Mouse (Mus musculus): ENCODE data around the gene Gtf3c1. TPM values are rescaled to one million over a fixed set of nuclear protein-coding genes. Genes with fewer than 3 reads are reported as not detected.
A peak's percentile ranks its signal among the peaks of the same experiment; 100 is the strongest.

The Gtf3c1 gene
- polyA plus RNA-seq, 1 experiment = 97.0 TPM

DNA sequence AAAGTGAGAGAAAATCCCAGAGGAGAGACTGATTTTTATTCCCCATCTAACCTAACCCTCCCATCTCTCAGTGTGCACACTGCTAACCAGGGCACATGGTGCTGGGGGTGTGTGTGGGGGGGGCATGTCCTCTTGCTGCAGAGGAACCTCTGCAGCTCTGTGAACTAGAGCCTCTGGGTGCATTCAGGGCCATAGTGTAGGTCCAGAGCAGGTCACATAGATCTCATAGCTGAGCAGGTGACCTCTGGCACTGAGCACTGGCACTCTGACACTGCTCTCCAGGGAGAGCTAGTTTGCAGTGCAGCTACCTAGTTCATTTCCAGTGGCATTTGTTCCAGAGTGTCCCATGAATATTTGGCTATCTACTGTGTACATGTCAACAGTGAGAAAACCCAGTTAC, 24.1 kb upstream of the Gtf3c1 start:
- TF ChIP-seq POLR2A (IDR thresholded peaks at IDR 0.05; ENCODE audit: control insufficient read depth, extremely low read depth, insufficient read depth, low read length, poor library complexity) (no peak), CTCF (IDR thresholded peaks at IDR 0.05; ENCODE audit: borderline replicate concordance, control insufficient read depth, extremely low read depth, insufficient read depth, low read length, poor library complexity) (no peak)
- H3K27me3 ChIP-seq (ENCODE audit: control insufficient read depth, insufficient read depth, low read length) = no peaks in the 10 kb centered on the region
- H3K27ac ChIP-seq (ENCODE audit: control insufficient read depth, insufficient read depth, low read length) = no peak overlapping the region
- H3K4me1 ChIP-seq (replicated peaks; ENCODE audit: control insufficient read depth, insufficient read depth, low read length) = no peaks in the 10 kb centered on the region
- no peak overlapping the region for H3K4me3 ChIP-seq (ENCODE audit: control insufficient read depth, insufficient read depth, low read length)
- no peaks in the 10 kb centered on the region for H3K36me3 ChIP-seq (ENCODE audit: control insufficient read depth, insufficient read depth, low read length)
- no peak for DNase-seq

DNA sequence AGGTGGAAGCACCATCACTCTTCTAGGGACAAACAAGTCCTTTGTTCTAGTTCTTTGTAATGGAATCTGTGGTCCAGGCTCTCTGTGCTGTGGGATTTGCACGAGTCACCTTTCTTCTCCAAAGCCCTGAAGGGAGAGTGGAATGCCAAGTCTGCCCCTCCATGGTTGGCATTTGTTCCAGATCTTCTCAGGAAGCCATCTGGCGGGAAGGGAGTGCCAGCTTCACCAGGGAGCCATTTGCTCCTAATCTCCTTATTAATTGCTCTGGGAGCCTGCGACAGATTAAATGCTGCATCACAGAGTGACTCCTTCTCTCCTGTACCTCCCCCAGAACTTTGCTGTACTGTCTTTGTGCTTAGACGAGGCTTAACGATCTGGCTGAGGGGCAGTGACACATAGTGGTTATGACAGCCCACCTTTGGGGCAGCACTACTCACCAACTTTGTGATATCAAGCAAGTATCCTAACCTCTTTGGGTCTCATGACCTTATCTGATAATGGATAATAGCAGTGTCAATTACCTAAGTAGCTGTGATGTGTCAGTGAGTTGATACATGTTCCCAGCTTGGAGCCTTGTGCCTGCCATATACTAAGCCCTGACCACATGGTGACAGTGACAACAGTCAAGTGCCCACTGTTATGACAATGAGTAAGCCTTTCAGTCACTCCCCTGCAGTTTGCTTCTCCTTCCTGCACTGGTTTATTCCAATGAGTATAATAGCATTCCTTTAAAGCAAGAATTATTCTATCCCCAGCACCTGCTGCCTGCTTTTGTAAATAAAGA, 15.8 kb upstream of the Gtf3c1 start:
- no peak for DNase-seq
- WGBS = 87% methylated on average over 5 of the region's 5 CpGs
- no peak for TF ChIP-seq CTCF (IDR thresholded peaks at IDR 0.05; ENCODE audit: borderline replicate concordance, control insufficient read depth, extremely low read depth, insufficient read depth, low read length, poor library complexity)
- no peak for TF ChIP-seq POLR2A (IDR thresholded peaks at IDR 0.05; ENCODE audit: control insufficient read depth, extremely low read depth, insufficient read depth, low read length, poor library complexity)
- Histone ChIP-seq H3K36me3 (ENCODE audit: control insufficient read depth, insufficient read depth, low read length) (no peaks in the 10 kb centered on the region), H3K27me3 (ENCODE audit: control insufficient read depth, insufficient read depth, low read length) (no peaks in the 10 kb centered on the region), H3K4me1 (replicated peaks; ENCODE audit: control insufficient read depth, insufficient read depth, low read length) (no peaks in the 10 kb centered on the region), H3K27ac (ENCODE audit: control insufficient read depth, insufficient read depth, low read length) (no peak overlapping the region), H3K4me3 (ENCODE audit: control insufficient read depth, insufficient read depth, low read length) (no peak overlapping the region)

DNA sequence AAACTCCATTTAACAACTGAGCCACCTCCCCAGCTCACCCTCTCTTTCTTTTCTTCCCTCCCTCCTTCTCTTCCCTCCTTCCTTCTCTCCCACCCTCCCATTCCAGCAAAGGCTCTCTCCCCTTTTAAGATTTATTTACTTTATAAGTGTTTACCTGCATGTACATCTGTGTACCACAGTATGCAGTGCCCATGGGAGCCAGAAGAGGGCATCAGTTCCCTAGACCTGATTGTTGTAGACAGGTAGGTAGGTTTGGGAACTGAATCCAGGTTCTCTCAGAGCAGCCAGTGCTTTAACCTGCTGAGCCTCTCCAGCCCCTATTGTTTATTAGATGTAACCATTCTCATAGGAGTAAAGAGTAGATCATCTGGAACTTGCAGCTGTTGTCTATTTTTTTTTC, 14.5 kb upstream of the Gtf3c1 start:
- peak; percentile 17 for DNase-seq
- Histone ChIP-seq H3K4me3 (ENCODE audit: control insufficient read depth, insufficient read depth, low read length) (no peak overlapping the region), H3K27ac (ENCODE audit: control insufficient read depth, insufficient read depth, low read length) (no peak overlapping the region), H3K36me3 (ENCODE audit: control insufficient read depth, insufficient read depth, low read length) (no peaks in the 10 kb centered on the region), H3K27me3 (ENCODE audit: control insufficient read depth, insufficient read depth, low read length) (no peaks in the 10 kb centered on the region), H3K4me1 (replicated peaks; ENCODE audit: control insufficient read depth, insufficient read depth, low read length) (no peaks in the 10 kb centered on the region)
- no peak for TF ChIP-seq CTCF (IDR thresholded peaks at IDR 0.05; ENCODE audit: borderline replicate concordance, control insufficient read depth, extremely low read depth, insufficient read depth, low read length, poor library complexity)
- no peak for TF ChIP-seq POLR2A (IDR thresholded peaks at IDR 0.05; ENCODE audit: control insufficient read depth, extremely low read depth, insufficient read depth, low read length, poor library complexity)

DNA sequence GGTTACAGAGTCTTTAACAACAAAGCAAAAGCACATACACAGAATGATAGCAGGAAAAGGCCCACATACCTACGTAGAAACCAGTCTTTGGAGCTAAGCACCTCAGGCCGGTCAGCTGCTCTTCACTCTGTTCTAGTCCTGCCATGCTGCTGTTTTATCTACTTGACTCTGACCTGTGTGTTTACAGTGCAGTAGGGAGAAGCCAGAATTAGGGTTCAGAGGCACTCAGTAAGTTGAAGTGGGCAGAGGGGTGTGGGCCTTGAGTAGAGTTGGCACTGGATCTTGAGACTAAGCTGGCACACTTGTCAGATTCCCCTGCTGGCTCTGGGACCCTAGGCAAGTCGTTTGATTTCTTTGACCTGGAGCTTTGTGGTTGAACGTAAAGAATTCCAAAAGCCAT, 13.5 kb upstream of the Gtf3c1 start:
- H3K36me3 ChIP-seq (ENCODE audit: control insufficient read depth, insufficient read depth, low read length) = no peaks in the 10 kb centered on the region
- no peak for TF ChIP-seq POLR2A (IDR thresholded peaks at IDR 0.05; ENCODE audit: control insufficient read depth, extremely low read depth, insufficient read depth, low read length, poor library complexity)
- TF ChIP-seq CTCF (IDR thresholded peaks at IDR 0.05; ENCODE audit: borderline replicate concordance, control insufficient read depth, extremely low read depth, insufficient read depth, low read length, poor library complexity) = no peak
- no peak for DNase-seq
- no peaks in the 10 kb centered on the region for H3K27me3 ChIP-seq (ENCODE audit: control insufficient read depth, insufficient read depth, low read length)
- no peak overlapping the region for H3K27ac ChIP-seq (ENCODE audit: control insufficient read depth, insufficient read depth, low read length)
- WGBS = 92% methylated on average over 4 of the region's 4 CpGs
- no peaks in the 10 kb centered on the region for H3K4me1 ChIP-seq (replicated peaks; ENCODE audit: control insufficient read depth, insufficient read depth, low read length)
- H3K4me3 ChIP-seq (ENCODE audit: control insufficient read depth, insufficient read depth, low read length) = no peak overlapping the region

DNA sequence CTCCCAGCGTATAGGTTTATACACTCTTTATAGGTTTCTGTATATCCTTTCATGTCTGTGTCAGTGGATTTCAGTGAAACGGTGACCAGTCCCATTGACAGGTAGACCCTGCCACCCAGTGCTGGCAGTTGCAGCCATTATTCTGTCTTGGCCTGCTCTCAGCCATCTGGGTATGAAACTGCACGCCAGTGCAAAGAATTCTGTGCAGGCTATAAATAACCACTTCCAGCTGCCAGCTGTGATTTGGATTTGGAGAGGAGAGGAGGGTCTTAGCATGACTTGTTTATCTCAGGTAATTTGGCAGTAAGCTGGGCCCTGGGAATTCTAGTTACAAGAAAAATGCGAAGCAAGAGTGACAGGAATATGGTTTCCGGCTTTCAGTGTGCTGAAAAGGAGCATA, 12.8 kb upstream of the Gtf3c1 start:
- H3K4me1 ChIP-seq (replicated peaks; ENCODE audit: control insufficient read depth, insufficient read depth, low read length) = no peaks in the 10 kb centered on the region
- no peaks in the 10 kb centered on the region for H3K27me3 ChIP-seq (ENCODE audit: control insufficient read depth, insufficient read depth, low read length)
- 87% methylated on average over 5 of the region's 5 CpGs for WGBS
- no peak overlapping the region for H3K4me3 ChIP-seq (ENCODE audit: control insufficient read depth, insufficient read depth, low read length)
- DNase-seq = no peak
- H3K36me3 ChIP-seq (ENCODE audit: control insufficient read depth, insufficient read depth, low read length) = no peaks in the 10 kb centered on the region
- TF ChIP-seq POLR2A (IDR thresholded peaks at IDR 0.05; ENCODE audit: control insufficient read depth, extremely low read depth, insufficient read depth, low read length, poor library complexity) (no peak), CTCF (IDR thresholded peaks at IDR 0.05; ENCODE audit: borderline replicate concordance, control insufficient read depth, extremely low read depth, insufficient read depth, low read length, poor library complexity) (no peak)
- H3K27ac ChIP-seq (ENCODE audit: control insufficient read depth, insufficient read depth, low read length) = no peak overlapping the region

DNA sequence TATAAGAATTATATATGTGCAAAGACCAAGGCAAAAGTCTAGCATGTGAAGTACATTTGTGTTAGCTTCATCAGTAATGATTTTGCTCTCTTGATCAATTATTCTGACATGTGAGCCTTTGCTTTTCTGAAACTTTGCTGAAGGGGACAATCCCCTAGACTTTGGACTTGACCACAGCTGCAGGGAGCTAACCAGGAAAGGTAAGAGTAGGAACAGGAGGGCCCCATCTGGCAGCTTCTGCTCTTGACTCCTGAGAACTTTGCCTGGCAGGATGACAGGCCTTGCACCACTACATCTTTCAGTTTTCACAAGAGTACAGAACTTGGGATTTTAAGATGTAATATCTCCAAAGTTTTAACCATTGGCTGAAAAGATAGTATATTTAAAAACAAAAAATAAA, 10.0 kb upstream of the Gtf3c1 start:
- Histone ChIP-seq H3K4me3 (ENCODE audit: control insufficient read depth, insufficient read depth, low read length) (no peak overlapping the region), H3K36me3 (ENCODE audit: control insufficient read depth, insufficient read depth, low read length) (no peaks in the 10 kb centered on the region), H3K27me3 (ENCODE audit: control insufficient read depth, insufficient read depth, low read length) (no peaks in the 10 kb centered on the region), H3K4me1 (replicated peaks; ENCODE audit: control insufficient read depth, insufficient read depth, low read length) (no peaks in the 10 kb centered on the region), H3K27ac (ENCODE audit: control insufficient read depth, insufficient read depth, low read length) (no peak overlapping the region)
- DNase-seq = no peak
- no peak for TF ChIP-seq POLR2A (IDR thresholded peaks at IDR 0.05; ENCODE audit: control insufficient read depth, extremely low read depth, insufficient read depth, low read length, poor library complexity)
- no peak for TF ChIP-seq CTCF (IDR thresholded peaks at IDR 0.05; ENCODE audit: borderline replicate concordance, control insufficient read depth, extremely low read depth, insufficient read depth, low read length, poor library complexity)

DNA sequence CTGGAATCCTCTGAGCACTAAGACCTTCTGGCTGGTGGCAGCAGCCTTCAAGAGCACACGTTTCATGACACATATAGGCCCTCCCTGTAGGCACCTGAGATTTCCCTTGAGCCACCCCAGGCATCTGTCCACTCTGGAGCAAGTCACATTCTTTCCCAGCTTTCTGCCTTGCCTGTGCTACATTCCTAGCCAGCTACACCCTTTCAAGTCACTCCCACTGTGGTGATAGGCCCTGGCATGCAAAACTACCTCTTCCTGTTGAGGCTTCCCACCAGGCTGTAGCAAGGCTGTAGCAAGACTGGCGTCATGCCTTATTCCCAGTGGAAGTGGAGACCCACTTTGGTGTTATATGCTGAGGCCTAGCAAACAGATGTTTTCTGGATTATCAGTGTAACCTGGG, 9.1 kb upstream of the Gtf3c1 start:
- WGBS = 83% methylated on average over 2 of the region's 2 CpGs
- Histone ChIP-seq H3K27ac (ENCODE audit: control insufficient read depth, insufficient read depth, low read length) (no peak overlapping the region), H3K27me3 (ENCODE audit: control insufficient read depth, insufficient read depth, low read length) (no peaks in the 10 kb centered on the region), H3K4me3 (ENCODE audit: control insufficient read depth, insufficient read depth, low read length) (no peak overlapping the region), H3K36me3 (ENCODE audit: control insufficient read depth, insufficient read depth, low read length) (no peaks in the 10 kb centered on the region), H3K4me1 (replicated peaks; ENCODE audit: control insufficient read depth, insufficient read depth, low read length) (no peaks in the 10 kb centered on the region)
- no peak for DNase-seq
- TF ChIP-seq POLR2A (IDR thresholded peaks at IDR 0.05; ENCODE audit: control insufficient read depth, extremely low read depth, insufficient read depth, low read length, poor library complexity) = no peak
- no peak for TF ChIP-seq CTCF (IDR thresholded peaks at IDR 0.05; ENCODE audit: borderline replicate concordance, control insufficient read depth, extremely low read depth, insufficient read depth, low read length, poor library complexity)
